Mouse (Mus musculus) ES-CJ7 (cell line): ENCODE data around the gene Lsm11.

Experiments
- DNase-seq: peaks from one replicate; pipeline ENCODE4 v3.0.0; 2011; ENCODE audit warnings: low read depth, low spot score

Gene Lsm11

DNA sequence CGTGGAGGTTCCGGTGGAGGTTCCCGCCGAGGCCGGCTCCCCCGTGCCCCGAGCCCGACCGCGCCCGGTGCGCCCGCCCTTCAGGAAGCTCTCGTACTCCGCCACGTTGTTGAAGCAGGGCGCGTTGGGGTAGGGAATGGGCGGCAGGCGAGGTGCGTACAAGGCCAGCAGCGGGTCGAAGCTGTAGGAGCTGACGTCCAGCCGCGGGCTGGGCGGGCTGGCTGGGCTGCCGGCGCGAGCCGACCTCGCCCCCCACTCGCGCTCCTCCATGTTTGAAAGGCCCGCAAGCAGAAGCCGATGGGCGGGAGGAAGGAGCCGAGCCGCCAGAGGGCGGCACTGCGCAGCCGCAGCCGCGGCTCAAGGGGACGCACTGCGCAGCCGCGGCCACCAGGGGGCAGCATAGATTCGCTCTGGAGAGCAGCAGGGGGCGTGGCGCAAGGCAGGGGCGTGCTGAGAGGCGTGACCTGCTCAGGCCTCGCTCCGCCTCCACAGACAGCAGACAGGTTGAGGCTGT is at the start of gene Lsm11:
Gene Lsm11 (minus strand): TSS at position 293 of the 514 bp plus-strand sequence.
- peak; percentile 93 for DNase-seq

GRCm38 (mm10) chr11:45992087-45992486 is 47.4 kb upstream of the Lsm11 start:
- DNase-seq = peak; percentile 12

DNA sequence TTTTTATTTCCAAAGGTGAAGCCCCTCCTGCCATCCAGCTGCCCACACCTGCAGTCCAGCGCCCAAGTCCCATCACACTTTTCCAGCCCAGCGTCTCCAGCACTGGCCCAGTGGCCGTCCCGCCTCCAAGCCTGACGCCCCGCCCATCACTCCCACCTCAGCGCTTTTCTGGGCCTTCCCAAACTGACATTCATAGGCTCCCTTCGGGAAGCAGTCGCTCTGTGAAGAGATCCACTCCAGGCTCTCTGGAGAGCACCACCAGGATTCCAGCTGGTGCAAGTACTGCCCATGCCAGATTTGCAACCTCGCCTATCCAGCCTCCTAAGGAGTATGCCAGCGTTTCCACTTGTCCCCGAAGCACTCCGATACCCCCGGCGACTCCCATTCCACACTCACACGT is 46.9 kb upstream of the Lsm11 start:
- DNase-seq = peak; percentile 54

DNA sequence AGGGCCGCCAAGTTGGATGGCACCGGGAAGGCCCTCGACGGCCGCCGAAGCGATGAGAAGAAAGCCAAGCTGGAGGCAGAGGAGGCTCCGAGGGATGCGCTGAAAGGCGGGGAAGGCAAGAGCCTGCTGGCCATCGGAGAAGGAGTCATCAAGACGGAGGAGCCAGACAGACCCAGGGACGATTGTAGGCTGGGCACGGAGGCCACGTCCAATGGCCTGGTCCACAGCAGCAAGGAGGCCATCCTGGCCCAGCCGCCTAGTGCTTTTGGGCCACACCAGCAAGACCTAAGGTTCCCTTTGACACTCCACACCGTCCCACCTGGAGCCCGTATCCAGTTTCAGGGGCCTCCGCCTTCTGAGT is 36.1 kb upstream of the Lsm11 start:
- peak; percentile 14 for DNase-seq

DNA sequence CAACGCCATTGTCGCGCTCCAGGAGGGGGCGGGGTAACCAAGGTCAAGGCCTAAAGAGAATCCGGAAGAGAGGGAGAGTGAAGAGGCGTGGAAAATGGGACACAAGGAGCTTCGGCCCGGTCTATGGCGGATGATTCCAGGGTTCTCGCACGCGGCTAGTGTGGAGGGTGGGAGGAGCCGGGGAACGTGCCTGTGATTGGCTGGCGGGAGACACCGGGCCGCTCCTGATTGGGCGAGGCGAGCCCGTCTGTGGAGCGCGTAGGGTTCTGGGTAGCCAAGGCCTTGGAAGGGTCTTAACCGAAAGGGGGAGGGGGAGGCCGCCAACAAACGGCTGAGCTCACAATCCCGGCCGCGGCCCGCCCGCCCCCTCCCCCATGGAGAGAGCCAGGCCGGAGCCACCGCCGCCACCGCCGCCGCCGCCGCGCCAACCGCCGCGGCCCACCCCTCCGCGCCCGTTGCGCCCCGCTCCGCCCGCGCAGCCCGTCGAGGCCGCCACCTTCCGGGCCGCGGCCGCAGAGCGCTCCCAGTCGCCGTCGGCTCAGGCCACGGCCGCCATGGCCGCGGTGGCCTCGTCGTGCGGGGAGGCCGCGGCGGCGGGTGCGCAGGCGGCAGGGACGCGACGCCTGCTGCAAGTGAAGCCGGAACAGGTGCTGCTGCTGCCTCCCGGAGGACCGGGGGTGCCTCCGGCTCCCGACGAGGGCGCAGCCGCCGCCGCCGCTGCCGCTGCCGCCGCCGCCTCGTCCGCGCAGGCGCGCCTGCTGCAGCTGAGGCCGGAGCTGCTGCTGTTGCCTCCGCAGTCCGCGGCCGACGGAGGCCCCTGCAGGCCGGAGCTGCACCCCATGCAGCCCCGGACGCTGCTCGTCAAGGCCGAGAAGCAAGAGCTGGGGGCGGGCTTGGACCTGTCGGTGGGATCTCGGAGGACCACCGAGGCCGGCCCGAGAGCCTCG is 35.5 kb upstream of the Lsm11 start, which contains the start of gene Sox30:
Gene Sox30 (plus strand): TSS at position 365 of the 947 bp plus-strand sequence.
- peak; percentile 93 for DNase-seq

GRCm38 (mm10) chr11:45976061-45976460 is 31.3 kb upstream of the Lsm11 start:
- no peak for DNase-seq

- no peak for DNase-seq
Observed at GRCm38 (mm10) chr11:45974466-45974865, 29.7 kb upstream of the Lsm11 start.

DNA sequence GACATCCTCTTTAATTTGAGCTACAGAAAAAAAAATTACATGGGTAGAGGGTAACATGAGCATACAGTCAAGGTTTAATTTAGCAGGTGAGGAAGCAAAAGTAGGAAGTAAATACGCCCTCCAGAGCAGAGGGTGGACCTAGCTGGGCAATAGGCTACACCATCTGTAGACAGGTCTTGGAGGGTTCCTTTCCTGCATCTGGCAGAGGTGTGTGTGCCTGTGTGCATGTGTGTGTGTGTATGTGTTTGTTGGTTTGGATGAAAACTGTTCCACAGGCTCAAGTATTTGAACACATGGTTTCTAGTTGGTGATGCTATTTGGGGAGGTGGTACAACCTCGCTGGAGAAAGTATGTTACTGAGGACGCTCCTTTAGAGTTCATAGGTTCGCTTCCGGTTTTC is 28.9 kb upstream of the Lsm11 start:
- no peak for DNase-seq

DNA sequence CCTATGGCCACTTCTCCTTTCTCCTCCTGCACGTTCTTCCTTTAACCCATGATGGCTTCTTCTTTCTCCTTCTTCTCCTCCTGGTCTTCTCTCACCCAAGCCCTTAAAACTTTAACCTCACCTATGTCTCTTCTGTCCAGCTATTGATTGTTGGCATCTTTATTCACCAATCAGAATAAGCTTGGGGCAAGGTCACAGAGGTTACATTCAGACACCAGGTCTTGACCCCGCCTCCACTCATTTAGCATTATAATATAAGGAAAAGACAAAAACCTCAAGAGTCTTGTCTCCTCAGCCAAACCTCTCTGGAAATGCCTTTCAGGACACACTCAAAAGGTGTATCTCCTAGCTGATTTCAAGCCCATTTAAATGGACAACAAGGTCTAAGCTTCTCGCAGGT is 23.7 kb upstream of the Lsm11 start:
- peak; percentile 70 for DNase-seq

DNA sequence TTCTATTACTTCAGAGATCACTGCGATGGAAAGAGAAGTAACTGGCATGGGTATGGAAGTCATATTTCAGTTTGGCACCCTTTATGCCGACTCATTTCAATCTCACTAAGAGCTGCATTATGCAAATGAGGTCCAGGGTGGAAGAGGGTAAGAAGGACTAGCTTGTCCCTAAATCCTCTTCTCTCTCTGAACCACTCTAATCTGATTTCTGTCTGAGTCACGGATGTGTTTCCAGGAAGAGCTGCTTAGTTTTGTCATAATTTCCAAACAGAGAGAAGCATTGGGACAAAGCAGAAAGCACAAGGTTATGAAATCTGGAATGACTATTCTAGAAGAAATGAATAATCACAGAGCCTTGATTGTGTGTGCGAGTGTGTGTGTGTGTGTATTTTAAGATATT is 22.2 kb upstream of the Lsm11 start:
- no peak for DNase-seq

GRCm38 (mm10) chr11:45960003-45960402 is 15.3 kb upstream of the Lsm11 start:
- DNase-seq = peak; percentile 38

GRCm38 (mm10) chr11:45959598-45959997 is 14.9 kb upstream of the Lsm11 start:
- peak; percentile 44 for DNase-seq

DNA sequence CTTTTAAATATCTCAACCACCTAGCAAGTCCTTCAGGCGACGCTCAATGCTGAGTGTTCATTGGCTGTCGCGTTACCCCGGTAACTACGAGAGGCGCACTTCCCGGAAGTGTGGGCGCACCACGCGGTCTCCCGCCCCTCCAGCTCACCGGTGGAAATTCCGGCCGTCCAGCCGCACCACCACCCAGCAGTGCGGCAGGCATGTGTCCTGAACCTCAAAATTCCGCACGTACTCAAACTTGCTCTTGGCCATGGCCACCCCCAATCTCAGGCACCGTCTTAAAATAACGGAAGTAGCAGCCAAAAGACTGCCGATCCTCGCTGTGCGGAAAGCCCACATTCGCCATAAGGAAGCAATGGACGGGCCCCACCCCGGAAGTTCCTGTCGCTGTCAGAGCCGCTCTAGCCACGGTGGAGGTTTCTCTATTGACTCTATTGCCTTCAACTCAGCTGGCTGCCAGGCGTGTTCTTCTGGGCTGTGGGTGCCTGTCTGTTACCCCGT is 10.4 kb upstream of the Lsm11 start, which contains the start of gene Thg1l:
Gene Thg1l (minus strand): TSS at position 368 of the 501 bp plus-strand sequence.
- DNase-seq = peak; percentile 94

DNA sequence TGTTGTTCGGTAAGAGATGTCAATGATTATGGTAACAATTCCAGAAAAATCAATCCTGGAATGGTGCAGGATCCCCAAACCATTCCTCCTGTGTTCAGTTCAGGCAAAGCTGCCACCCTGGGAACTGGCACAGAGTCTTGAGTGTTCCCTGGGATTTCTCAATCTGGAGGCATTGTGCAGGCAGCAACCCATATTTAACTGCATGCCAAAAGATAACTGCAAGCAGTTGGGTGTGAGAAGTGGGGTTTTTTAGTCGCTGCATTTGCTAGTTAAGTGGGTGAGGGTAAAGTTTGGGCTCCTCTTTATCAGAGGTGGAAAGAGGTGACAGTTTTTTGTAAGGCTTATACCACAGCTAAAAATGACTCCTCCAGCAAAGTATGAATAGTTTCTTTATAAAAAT is 2.8 kb upstream of the Lsm11 start:
- DNase-seq = no peak

DNA sequence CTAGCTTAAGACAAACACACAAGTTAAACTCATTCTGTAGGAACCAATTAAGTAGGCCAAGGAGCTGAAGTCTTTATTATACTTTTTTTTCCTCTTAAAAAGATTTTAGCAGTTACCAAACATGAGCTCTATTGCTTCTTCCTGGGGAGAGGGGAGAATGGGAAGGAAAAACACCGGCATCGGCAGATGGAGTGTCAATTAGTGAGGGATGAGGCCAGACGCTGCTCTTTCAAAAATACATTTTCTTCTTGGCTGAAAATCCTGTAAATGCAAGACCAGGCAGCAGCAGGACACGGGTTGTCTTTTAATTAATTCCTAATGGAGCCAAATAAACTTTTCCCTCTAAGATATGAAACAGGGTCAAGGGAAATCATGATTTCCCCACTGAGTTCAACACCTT is 2.1 kb upstream of the Lsm11 start:
- no peak for DNase-seq

GRCm38 (mm10) chr11:45943891-45944642 is 668 bp downstream of the Lsm11 start:
- peak; percentile 33 for DNase-seq

GRCm38 (mm10) chr11:45943108-45943705 is 1.5 kb downstream of the Lsm11 start:
- DNase-seq = no peak

DNA sequence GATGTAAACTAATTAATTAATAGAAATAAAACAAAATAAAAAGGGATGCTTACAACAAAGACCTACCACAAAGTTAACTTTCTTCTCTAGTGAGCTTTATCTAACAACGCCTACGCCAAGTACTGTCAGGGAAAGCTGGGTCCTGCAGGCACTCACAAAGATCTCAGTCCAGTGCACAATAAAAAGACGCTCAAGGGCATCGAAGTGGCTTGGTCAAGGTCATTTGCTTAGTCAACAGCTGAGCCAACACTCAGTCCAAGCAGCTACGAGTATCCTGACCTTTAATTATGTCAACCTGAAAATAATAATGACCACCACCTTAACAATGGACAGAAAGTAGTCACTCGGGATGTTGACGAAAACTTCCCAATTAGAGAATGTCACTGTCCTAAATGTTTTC is 2.5 kb downstream of the Lsm11 start:
- DNase-seq = no peak

- no peak for DNase-seq
Observed at GRCm38 (mm10) chr11:45938917-45939316, 5.8 kb downstream of the Lsm11 start.

GRCm38 (mm10) chr11:45937478-45937877 is 7.3 kb downstream of the Lsm11 start:
- no peak for DNase-seq

GRCm38 (mm10) chr11:45932771-45933170 is 12.0 kb downstream of the Lsm11 start:
- DNase-seq = no peak

- DNase-seq = no peak
Observed at GRCm38 (mm10) chr11:45929541-45929940, 15.2 kb downstream of the Lsm11 start.
